Mouse (Mus musculus): Measurements from ENCODE around the gene C9. TPM values are rescaled to one million over a fixed set of nuclear protein-coding genes. Genes with fewer than 3 reads are reported as not detected.

C9 gene
- not detected for polyA plus RNA-seq (2014; fragmentation: Illumina TruSeq; extraction: RNeasy Lipid Tissue Mini Kit (QIAGEN cat#74804); ENCODE audit: low replicate concordance)

DNA sequence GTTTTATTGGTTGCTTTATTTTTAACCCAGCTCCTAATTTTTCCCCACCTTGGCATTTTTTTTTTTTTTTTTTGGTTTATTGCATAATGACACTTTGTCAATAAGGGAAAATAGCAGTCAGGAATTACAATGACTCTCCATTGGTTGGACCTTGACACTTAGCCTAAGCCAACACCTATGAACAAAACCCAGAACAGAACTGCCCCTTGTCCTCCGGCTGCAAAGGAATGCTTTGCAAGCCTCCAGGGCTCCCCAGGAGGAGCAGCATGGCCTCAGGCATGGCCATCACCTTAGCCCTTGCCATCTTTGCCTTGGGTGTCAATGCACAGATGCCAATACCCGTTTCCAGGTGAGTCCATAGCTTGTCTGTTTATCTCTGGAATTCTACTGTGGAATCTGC is at the start of gene C9:
Gene C9, plus strand, starts transcription at position 193 of the 400 bp plus-strand sequence.

GRCm38 (mm10) chr15:6522653-6523167 is 77.6 kb downstream of the C9 start, which contains the start of gene Fyb:
Gene Fyb (plus strand): TSS chr15:6522853.

Other genes starting within 250 kb of the C9 start
- 16.9 TPM for gene Dab2, start 145.5 kb upstream of the C9 start, polyA plus RNA-seq (2014; fragmentation: Illumina TruSeq; extraction: RNeasy Lipid Tissue Mini Kit (QIAGEN cat#74804); ENCODE audit: low replicate concordance)
- gene Fyb, start 77.5 kb downstream of the C9 start, polyA plus RNA-seq (2014; fragmentation: Illumina TruSeq; extraction: RNeasy Lipid Tissue Mini Kit (QIAGEN cat#74804); ENCODE audit: low replicate concordance): 51.8 TPM

Data from small intestine, adult 10 weeks (tissue).